ENCODE assay signal across 9 mouse cellular contexts in the genomic region with DNA sequence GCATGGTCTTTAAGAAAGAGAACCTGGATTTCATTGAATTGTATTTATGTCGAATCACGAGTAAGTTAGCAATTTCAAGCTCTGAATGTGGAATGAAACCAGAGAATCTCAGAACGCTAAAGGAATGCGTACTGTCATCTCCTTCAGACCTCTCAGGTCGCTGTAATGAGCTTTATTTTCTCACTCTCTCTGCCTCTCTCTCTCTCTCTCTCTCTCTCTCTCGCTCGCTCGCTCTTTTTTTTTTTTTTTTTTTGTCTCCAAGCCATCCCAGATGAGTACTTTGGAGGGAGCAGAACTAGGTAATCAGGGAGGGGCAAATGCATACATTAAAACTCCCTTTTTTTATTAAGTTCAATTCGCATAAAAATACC. TPM values are rescaled to one million over a fixed set of nuclear protein-coding genes. Genes with fewer than 3 reads are reported as not detected.
DNase-seq lines count a peak whose midpoint lies in the region; ATAC-seq and TF ChIP-seq lines count a peak whose summit lies in the region.
"Had no signal": no experiment of that assay in that cellular context is flagged by ENCODE, and none has a peak within 500 bp of the region (broad histone marks: within the 10 kb centered on the region; RNA-seq: fewer than 3 reads in every experiment).

No protein-coding gene starts in this region.

- H3K9ac ChIP-seq in kidney, postnatal 0 days (ENCODE audit: low read depth, low read length): peak overlapping the region; percentile 53; the same call in 1 of the 2 replicates
- H3K9ac ChIP-seq in hindbrain, postnatal 0 days (replicated peaks; ENCODE audit: low read length): peak overlapping the region; percentile 51
- H3K9ac ChIP-seq in midbrain, postnatal 0 days (replicated peaks; ENCODE audit: low read length, poor library complexity, severe bottlenecking): 0 out of 2 replicates have a peak overlapping the region, but pooled peaks have one; percentile 42

- no peak for TF ChIP-seq CTCF in kidney, postnatal 0 days (IDR thresholded peaks at IDR 0.05; ENCODE audit: low read depth)
- no peak for TF ChIP-seq CTCF in hindbrain, postnatal 0 days (IDR thresholded peaks at IDR 0.05; ENCODE audit: low read depth)
- TF ChIP-seq CTCF in midbrain, postnatal 0 days (IDR thresholded peaks at IDR 0.05): no peak

- DNase-seq in kidney, postnatal 0 days (ENCODE audit: low spot score): no peak
- no peak for DNase-seq in kidney, postnatal 4 days
- no peak for DNase-seq in embryonic facial prominence, embryonic 10.5 days (ENCODE audit: low spot score)
- no peak for DNase-seq in hindbrain, postnatal 0 days (ENCODE audit: low spot score)
- no peak for DNase-seq in midbrain, postnatal 0 days (ENCODE audit: low spot score)
- no peak for DNase-seq in adrenal gland, postnatal 4 days (ENCODE audit: low spot score in 2 of 2)
- no peak for DNase-seq in cerebellum, adult 11-12 months
- no peak for DNase-seq in urinary bladder, postnatal 25 days (ENCODE audit: low spot score)

- H3K27me3 ChIP-seq in kidney, postnatal 0 days (ENCODE audit: insufficient read depth, low read length): no peaks in the 10 kb centered on the region
- no peaks in the 10 kb centered on the region for H3K27me3 ChIP-seq in embryonic facial prominence, embryonic 10.5 days (replicated peaks; ENCODE audit: low read depth, poor library complexity, severe bottlenecking)
- H3K27me3 ChIP-seq in hindbrain, postnatal 0 days (ENCODE audit: insufficient read depth, low read length): no peaks in the 10 kb centered on the region
- H3K27me3 ChIP-seq in midbrain, postnatal 0 days (ENCODE audit: insufficient read depth, low read length): no peaks in the 10 kb centered on the region

- H3K9me3 ChIP-seq in kidney, postnatal 0 days (replicated peaks; ENCODE audit: low read length): no peaks in the 10 kb centered on the region
- no peaks in the 10 kb centered on the region for H3K9me3 ChIP-seq in embryonic facial prominence, embryonic 10.5 days
- no peaks in the 10 kb centered on the region for H3K9me3 ChIP-seq in hindbrain, postnatal 0 days (ENCODE audit: low read length)
- H3K9me3 ChIP-seq in midbrain, postnatal 0 days (ENCODE audit: low read length): no peaks in the 10 kb centered on the region

- ATAC-seq in kidney, postnatal 0 days (replicated peaks; ENCODE audit: low FRiP score, low read depth): peak; percentile 31
- ATAC-seq in hindbrain, postnatal 0 days: peak; percentile 55
- peak; percentile 48; the same call in 1 of the 2 replicates for ATAC-seq in midbrain, postnatal 0 days (ENCODE audit: low FRiP score)

- peak overlapping the region; percentile 20; the same call in 1 of the 2 replicates for H3K27ac ChIP-seq in kidney, postnatal 0 days
- peak overlapping the region; percentile 86 for H3K27ac ChIP-seq in embryonic facial prominence, embryonic 10.5 days (replicated peaks)
- peak overlapping the region; percentile 45; the same call in 1 of the 2 replicates for H3K27ac ChIP-seq in hindbrain, postnatal 0 days
- peak overlapping the region; percentile 28; the same call in 1 of the 2 replicates for H3K27ac ChIP-seq in midbrain, postnatal 0 days (ENCODE audit: low read depth, low read length)

- 2% methylated on average over 8 of the region's 9 CpGs for WGBS in kidney, postnatal 0 days
- WGBS in embryonic facial prominence, embryonic 10.5 days: under 1% methylated on average over 9 of the region's 9 CpGs
- WGBS in hindbrain, postnatal 0 days: 3% methylated on average over 6 of the region's 9 CpGs
- under 1% methylated on average over 8 of the region's 9 CpGs for WGBS in midbrain, postnatal 0 days

- H3K36me3 ChIP-seq in kidney, postnatal 0 days (ENCODE audit: insufficient read depth, low read length): no peaks in the 10 kb centered on the region
- peaks cover 35% of the 10 kb centered on the region for H3K36me3 ChIP-seq in embryonic facial prominence, embryonic 10.5 days (replicated peaks)
- peaks cover 17% of the 10 kb centered on the region; the same call in 1 of the 2 replicates for H3K36me3 ChIP-seq in hindbrain, postnatal 0 days (ENCODE audit: insufficient read depth, low read length)
- peaks cover 6% of the 10 kb centered on the region; the same call in 1 of the 2 replicates for H3K36me3 ChIP-seq in midbrain, postnatal 0 days (ENCODE audit: insufficient read depth, low read length)

- H3K4me1 ChIP-seq in kidney, postnatal 0 days (replicated peaks; ENCODE audit: insufficient read depth, low read length): no peaks in the 10 kb centered on the region
- H3K4me1 ChIP-seq in embryonic facial prominence, embryonic 10.5 days: peaks cover 18% of the 10 kb centered on the region
- 0 out of 2 replicates have a peak, but pooled peaks cover 6% of the 10 kb centered on the region for H3K4me1 ChIP-seq in hindbrain, postnatal 0 days (ENCODE audit: insufficient read depth, low read length)
- H3K4me1 ChIP-seq in midbrain, postnatal 0 days (ENCODE audit: insufficient read depth, low read length): peaks cover 10% of the 10 kb centered on the region; the same call in 1 of the 2 replicates

- H3K4me2 ChIP-seq in kidney, postnatal 0 days (ENCODE audit: low read length): peak overlapping the region; percentile 63
- peak overlapping the region; percentile 88 for H3K4me2 ChIP-seq in hindbrain, postnatal 0 days (ENCODE audit: low read depth, low read length)
- peak overlapping the region; percentile 65 for H3K4me2 ChIP-seq in midbrain, postnatal 0 days (ENCODE audit: low read depth, low read length, poor library complexity, severe bottlenecking)

- peak overlapping the region; percentile 53 for H3K4me3 ChIP-seq in kidney, postnatal 0 days (replicated peaks; ENCODE audit: low read depth, low read length)
- H3K4me3 ChIP-seq in embryonic facial prominence, embryonic 10.5 days: peak overlapping the region; percentile 79
- peak overlapping the region; percentile 71 for H3K4me3 ChIP-seq in hindbrain, postnatal 0 days (ENCODE audit: low read length)
- peak overlapping the region; percentile 59 for H3K4me3 ChIP-seq in midbrain, postnatal 0 days (ENCODE audit: low read depth, low read length)

RNA-seq across cellular contexts. Expression of gene Hsd17b7, which starts 0.5 kb away (rescaled TPM):
- 16.4 and 18.1 TPM in 2 replicates for polyA plus RNA-seq in kidney, postnatal 0 days (2015; fragmentation: Nextera tagmentation; extraction: Ambion mirVana)
- 23.4 and 24.7 TPM in 2 replicates for polyA plus RNA-seq in embryonic facial prominence, embryonic 10.5 days (2016; fragmentation: Nextera tagmentation; extraction: Ambion mirVana)
- 23.2 and 29.4 TPM in 2 replicates for total RNA-seq in hindbrain, postnatal 0 days (2014; rRNA removed)
- polyA plus RNA-seq in hindbrain, postnatal 0 days (2015; fragmentation: Nextera tagmentation; extraction: Ambion mirVana): 23.8 and 27.9 TPM in 2 replicates
- total RNA-seq in midbrain, postnatal 0 days (2014; rRNA removed): 32.0 and 33.3 TPM in 2 replicates
- polyA plus RNA-seq in midbrain, postnatal 0 days (2015; fragmentation: Nextera tagmentation; extraction: Ambion mirVana): 24.8 and 27.6 TPM in 2 replicates
- 10 to 100 TPM; 10.5 to 12.5 TPM for total RNA-seq in adrenal gland, postnatal 4 days (2021)

RNA-seq across cellular contexts. Expression of gene Ccdc190, which starts 41.1 kb away (rescaled TPM):
- polyA plus RNA-seq in kidney, postnatal 0 days (2015; fragmentation: Nextera tagmentation; extraction: Ambion mirVana): 0.16 and 0.27 TPM in 2 replicates
- polyA plus RNA-seq in embryonic facial prominence, embryonic 10.5 days (2016; fragmentation: Nextera tagmentation; extraction: Ambion mirVana): not detected in 2 replicates
- total RNA-seq in hindbrain, postnatal 0 days (2014; rRNA removed): 8.1 and 12.2 TPM in 2 replicates
- polyA plus RNA-seq in hindbrain, postnatal 0 days (2015; fragmentation: Nextera tagmentation; extraction: Ambion mirVana): 1.5 and 2.7 TPM in 2 replicates
- total RNA-seq in midbrain, postnatal 0 days (2014; rRNA removed): 11.5 and 13.0 TPM in 2 replicates
- 1.8 and 1.9 TPM in 2 replicates for polyA plus RNA-seq in midbrain, postnatal 0 days (2015; fragmentation: Nextera tagmentation; extraction: Ambion mirVana)
- under 1 TPM; 0.34 to 0.59 TPM for total RNA-seq in adrenal gland, postnatal 4 days (2021)
- total RNA-seq: neutrophil, adult 5-6 weeks had no signal

Comparison
In these comparisons a context has a peak if more than half of its experiments do, and no peak if none do; other contexts are left out.
1. H3K27ac ChIP-seq: peak in every context shown above with its lines; median percentile 86 in embryonic facial prominence, embryonic 10.5 days; 45 in hindbrain, postnatal 0 days; 28 in midbrain, postnatal 0 days; 20 in kidney, postnatal 0 days.